Mouse (Mus musculus): ENCODE data around the gene Atp5f1. TPM values are rescaled to one million over a fixed set of nuclear protein-coding genes. Genes with fewer than 3 reads are reported as not detected.
A peak's percentile ranks its signal among the peaks of the same experiment; 100 is the strongest.
"Not testable (repeated sequence)": the region's sequence is repeated elsewhere in the genome, so short reads cannot be mapped to it uniquely, and the experiment has no call there.

Atp5f1 gene
- total RNA-seq (2021) = 1,000 to 10,000 TPM; 1,017 to 1,034 TPM
- long read RNA-seq, experiment 1, partial matches to known transcripts = 2,249 of 2,281 reads
- long read RNA-seq, experiment 1, other reads (novel, unspliced or antisense) = 32 of 2,281 reads
- long read RNA-seq, experiment 2, partial matches to known transcripts = 1,595 of 1,613 reads
- long read RNA-seq, experiment 2, other reads (novel, unspliced or antisense) = 18 of 1,613 reads

DNA sequence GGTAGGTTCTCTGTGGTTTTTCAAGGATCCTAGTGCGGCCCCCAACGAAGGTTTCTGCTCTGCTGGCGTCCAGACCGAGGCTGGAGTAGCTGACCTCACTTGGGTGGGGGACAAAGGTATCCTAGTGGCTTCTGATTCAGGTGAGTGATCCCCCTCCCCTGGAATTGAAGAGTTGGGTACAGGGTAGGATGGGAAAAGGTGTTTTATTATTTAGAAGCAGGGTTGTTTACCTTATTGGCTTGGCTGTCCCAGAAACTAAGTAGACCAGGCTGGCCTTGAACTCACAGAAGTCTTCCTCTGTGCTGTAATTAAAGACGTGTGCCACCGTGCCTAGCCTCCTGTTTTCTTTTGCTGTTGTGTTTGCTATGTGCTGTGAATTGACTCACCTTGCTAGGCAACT lies at the start of gene Atp5f1:
Atp5f1 (minus strand) TSS at position 101 of the 400 bp plus-strand sequence.
- no peak for DNase-seq
- intact Hi-C loops (cut with DNase I) = loop anchor here (5.0 kb wide), 2 partner anchors 238 to 273 kb away; partner anchors contain the start of gene Ddx20

GRCm38 (mm10) chr3:106003360-106003759 lies 43.5 kb upstream of the Atp5f1 start:
- intact Hi-C loops (cut with DNase I) = not testable (repeated sequence)

DNA sequence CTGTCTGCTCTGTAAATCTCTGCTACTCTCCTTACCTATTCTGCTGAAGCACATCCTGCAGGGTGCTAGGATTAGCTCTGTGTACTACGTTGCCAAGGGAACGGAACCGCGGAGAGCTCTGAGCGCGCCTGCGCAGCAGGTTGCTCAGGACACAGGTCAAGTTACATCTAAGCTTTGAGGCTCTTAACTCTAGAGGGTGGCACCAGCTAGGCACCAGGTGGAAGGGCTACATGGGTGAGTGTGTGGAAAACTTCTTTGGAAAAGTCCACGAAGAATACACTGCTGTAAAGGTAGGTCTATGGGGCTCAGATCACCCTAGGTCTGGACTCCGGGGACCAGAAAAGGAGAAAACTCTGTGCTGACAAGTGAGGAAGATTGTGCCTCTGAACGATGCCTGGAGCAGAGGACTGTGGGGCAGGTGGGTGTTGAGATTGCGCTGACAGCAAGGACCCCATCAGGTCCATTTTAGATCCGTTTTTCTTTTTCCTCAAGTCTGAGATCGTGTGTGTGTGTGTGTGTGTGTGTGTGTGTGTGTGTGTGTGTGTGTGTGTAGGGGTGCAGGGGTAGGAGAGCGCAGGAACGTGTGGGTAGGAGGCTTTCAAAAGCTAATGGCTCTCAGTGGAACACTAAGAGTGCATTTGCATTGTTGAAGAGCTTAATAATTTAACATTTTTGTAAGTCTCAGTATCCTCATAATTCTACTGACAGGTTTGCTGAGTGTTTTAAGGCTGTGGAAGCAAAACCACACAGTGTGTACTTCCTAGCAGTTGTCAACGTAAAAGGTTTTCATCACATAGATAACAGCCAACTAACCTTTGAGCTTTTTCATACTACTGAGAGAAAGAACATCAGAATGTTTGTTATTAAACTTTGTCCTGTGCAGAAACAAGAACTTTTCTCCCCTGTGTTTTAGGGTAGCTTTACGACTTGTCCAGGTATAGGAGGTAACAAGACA lies 41.8 kb upstream of the Atp5f1 start:
- peak in 1 of 2 experiments; percentile 2 for DNase-seq
- intact Hi-C loops (cut with DNase I) = no loop called here

More at GRCm38 (mm10) chr3:106003360-106003759, 43.5 kb upstream of the Atp5f1 start:
- DNase-seq = not testable (repeated sequence)

DNA sequence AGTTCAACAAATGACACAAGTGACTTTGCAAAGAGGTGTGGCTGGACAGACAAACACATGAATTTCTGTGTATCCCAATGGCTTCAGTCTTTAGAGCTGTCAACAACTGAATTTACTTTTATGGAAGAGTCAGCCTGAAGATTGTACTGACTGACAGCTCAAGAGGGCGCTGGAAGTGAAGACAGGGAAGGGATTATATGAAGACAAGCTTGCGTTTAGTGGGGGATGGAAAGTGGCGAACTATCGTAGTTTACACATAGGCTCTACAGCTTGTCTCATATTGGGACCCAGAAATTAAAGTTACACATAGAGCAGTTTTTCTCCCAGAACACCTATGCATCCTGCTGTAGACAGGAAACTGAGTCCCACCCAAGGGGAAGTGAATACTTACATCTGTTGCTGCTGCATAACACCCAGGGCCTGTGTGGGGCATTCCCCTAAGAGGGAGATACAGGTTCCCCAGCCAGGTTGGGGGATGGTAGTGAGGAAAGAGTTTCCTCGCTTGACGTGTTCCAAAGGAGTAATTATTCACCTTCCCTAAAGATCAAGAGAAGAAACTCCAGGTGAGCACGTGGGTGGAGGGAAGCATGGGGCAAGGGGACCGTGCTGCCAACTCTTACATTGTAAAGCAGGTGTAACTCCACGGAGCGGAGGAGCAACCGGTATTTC lies 40.9 kb upstream of the Atp5f1 start:
- intact Hi-C loops (cut with DNase I) = no loop called here
- no peak for DNase-seq

GRCm38 (mm10) chr3:105994730-105995129 lies 34.8 kb upstream of the Atp5f1 start:
- DNase-seq = no peak

GRCm38 (mm10) chr3:105991653-105992283 lies 31.9 kb upstream of the Atp5f1 start:
- peak; percentile 42 to 73 for DNase-seq
- intact Hi-C loops (cut with DNase I) = loop anchor here (2.0 kb wide), 1 partner anchor 457 kb away; no protein-coding TSS in a partner anchor

More at GRCm38 (mm10) chr3:105994730-105995129, 34.8 kb upstream of the Atp5f1 start:
- intact Hi-C loops (cut with DNase I) = no loop called here

DNA sequence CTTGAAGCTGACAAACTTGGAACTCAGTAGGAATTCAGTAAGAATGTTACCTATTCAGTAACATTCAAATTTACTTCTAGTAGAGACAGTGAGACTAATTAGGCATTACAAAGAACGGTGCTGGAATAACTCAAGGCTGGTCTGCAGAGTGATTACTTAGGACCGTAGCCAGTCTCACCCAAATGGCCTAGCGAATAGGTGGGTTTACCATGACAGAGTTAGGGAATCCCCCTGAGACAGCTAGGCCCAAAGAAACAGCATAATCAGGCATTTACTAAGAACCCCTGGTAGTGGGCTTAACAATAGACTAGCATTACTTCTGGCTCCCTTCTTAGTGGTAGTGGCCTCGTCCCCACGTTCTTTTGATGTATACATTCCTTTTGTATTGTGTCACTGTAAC lies 29.7 kb upstream of the Atp5f1 start:
- intact Hi-C loops (cut with DNase I); DNase-seq: not testable (repeated sequence)

DNA sequence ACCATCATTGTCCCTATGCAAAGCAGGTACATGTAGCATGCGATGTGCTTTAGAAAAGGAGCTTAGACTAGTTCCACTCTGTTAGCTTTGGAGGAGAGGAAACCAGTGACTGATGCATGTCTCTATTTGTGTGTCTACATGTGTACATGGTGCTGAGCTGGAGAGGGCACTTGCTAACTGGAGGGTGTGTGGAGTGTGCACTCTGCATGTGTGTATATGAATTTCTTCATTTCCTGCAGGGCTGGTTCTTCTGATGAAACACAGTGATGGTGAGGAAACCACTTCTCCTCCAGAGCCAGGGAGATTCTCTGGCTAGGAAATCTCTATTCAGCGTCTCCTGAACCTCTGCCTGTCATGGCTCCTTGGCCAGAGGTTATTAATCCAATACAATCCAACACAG lies 14.3 kb upstream of the Atp5f1 start:
- no peak for DNase-seq
- intact Hi-C loops (cut with DNase I) = no loop called here

DNA sequence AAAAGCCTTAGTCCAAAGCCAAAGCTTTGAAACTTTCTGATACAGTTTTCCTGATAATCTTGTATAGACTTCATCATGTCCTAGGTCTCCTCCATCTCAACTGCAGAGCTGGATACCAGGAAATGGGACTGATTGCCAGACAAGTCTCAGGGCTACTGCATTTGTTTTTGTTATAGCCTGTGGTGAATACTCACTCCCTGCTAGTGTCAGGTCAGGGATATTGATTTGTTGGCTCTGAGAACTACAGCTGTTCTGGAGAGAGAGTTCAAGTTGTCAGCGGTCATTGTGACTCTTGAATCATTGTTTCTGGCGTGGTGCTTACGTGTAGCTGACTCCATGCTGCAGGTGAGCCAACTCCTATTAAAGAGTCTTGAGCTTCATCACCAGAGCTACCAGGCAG lies 13.5 kb upstream of the Atp5f1 start, which contains the start of gene Ovgp1:
Ovgp1 (plus strand) TSS at position 301 of the 400 bp plus-strand sequence.
- intact Hi-C loops (cut with DNase I) = no loop called here
- DNase-seq = no peak

GRCm38 (mm10) chr3:105971831-105972446 lies 12.0 kb upstream of the Atp5f1 start:
- DNase-seq = no peak
- intact Hi-C loops (cut with DNase I) = no loop called here

GRCm38 (mm10) chr3:105960700-105961099 lies 801 bp upstream of the Atp5f1 start:
- intact Hi-C loops (cut with DNase I) = no loop called here

GRCm38 (mm10) chr3:105959585-105959984 lies 314 bp downstream of the Atp5f1 start:
- intact Hi-C loops (cut with DNase I) = loop anchor here (5.0 kb wide), 2 partner anchors 237 to 272 kb away; partner anchors contain the start of gene Ddx20

More at GRCm38 (mm10) chr3:105960700-105961099, 801 bp upstream of the Atp5f1 start:
- peak in 1 of 2 experiments; percentile 9 for DNase-seq

GRCm38 (mm10) chr3:105958974-105959580 lies 822 bp downstream of the Atp5f1 start, which contains the start of gene Wdr77:
TSS of gene Wdr77 (plus strand) at chr3:105959369.
- intact Hi-C loops (cut with DNase I) = loop anchor here (5.0 kb wide), 2 partner anchors 237 to 272 kb away; partner anchors contain the start of gene Ddx20
- peak; percentile 95 to 96 for DNase-seq

More at GRCm38 (mm10) chr3:105959585-105959984, 314 bp downstream of the Atp5f1 start:
- DNase-seq = no peak

DNA sequence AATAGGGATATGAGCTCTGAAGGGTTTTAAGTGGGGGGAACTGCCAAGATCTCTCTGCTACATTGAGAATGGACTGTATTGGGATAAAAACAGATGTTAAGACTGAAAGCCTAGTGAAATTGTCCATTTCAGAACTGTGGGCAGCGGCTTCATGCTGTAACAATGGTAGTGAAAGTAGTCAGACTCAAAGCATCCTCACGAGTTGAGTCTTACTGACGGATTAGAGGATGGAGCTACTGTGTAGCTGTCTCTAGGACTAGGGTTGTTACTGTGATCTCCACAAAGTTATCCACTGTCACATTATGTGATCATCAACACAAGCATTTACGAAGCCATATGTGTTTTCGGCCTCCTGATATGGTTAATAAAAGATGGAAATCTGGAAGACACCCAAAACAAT lies 1.7 kb downstream of the Atp5f1 start:
- intact Hi-C loops (cut with DNase I) = loop anchor here (5.0 kb wide), 2 partner anchors 236 to 271 kb away; partner anchors contain the start of gene Ddx20
- DNase-seq = no peak

DNA sequence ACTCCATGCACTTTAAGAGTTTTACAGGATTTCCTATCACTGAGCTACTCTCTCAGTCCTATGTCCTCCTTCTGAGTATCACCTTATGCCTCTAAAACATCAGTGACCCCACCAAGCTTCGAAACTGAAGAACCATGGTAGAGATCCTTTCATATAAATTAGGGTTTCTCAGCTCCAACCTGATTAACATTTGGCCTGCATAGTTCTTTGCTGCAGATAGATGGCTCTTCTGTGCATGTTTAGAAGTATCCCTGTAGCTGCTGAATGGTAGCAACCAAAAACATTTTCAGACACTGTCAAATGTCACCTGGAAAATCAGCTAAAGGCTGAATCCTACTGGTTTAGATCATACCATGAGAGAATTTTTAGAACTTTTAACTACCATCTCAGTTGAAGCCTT lies 2.7 kb downstream of the Atp5f1 start:
- intact Hi-C loops (cut with DNase I) = loop anchor here (5.0 kb wide), 2 partner anchors 235 to 270 kb away; partner anchors contain the start of gene Ddx20
- no peak for DNase-seq

DNA sequence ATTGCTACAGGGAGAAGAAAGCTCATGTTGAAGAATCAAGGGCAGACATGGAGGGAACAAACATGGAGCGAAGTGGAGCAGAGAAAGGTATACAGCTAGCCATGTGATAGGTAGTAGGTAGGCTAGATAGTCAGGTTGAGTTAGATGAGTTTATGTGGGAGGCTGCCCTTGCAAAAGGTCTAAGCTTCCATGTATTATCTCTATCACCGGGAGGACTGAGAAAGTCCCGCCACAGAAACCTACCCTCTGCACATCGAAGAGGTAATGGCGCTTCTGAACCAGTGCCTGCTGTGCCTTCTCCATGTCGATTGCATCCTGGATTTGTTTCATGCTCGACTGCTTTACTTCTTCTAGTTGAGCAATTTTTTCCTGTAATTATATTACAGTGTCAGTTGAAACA lies 8.6 kb downstream of the Atp5f1 start:
- intact Hi-C loops (cut with DNase I) = no loop called here
- DNase-seq = no peak

GRCm38 (mm10) chr3:105936111-105936510 lies 23.8 kb downstream of the Atp5f1 start:
- intact Hi-C loops (cut with DNase I) = no loop called here
- DNase-seq = no peak

DNA sequence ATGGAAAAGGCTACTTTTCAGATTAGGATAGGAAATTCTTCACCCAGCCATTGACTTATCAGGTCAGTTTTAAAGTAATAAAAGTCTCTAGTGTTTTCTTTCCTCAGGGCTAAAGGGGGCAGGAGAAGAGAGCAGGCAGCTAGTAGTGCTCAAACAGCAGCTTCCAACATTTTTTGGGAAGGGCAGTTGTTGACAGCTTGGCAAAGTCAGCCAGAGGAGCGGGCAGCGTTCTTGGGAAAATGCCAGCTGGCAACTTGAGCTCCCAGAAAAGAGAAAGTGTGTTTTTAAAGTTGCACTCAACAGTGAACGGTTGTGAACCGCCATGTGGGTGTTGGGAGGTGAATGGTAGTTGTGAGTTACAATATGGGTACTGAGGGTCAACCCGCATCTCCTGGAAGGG lies 24.9 kb downstream of the Atp5f1 start:
- DNase-seq = peak; percentile 62 to 84
- intact Hi-C loops (cut with DNase I) = no loop called here

- DNase-seq = no peak
- intact Hi-C loops (cut with DNase I) = no loop called here
Measured at GRCm38 (mm10) chr3:105933926-105934325, 26.0 kb downstream of the Atp5f1 start.
